Mouse (Mus musculus) urinary bladder, postnatal 36 days (tissue): ENCODE results near the gene Gm28230.
A peak's percentile ranks its signal among the peaks of the same experiment; 100 is the strongest.

Experiments
- DNase-seq, 2 experiments: peaks; one replicate each; pipeline ENCODE4 v3.0.0; 2022; ENCODE audit warnings: low spot score in 2 of 2, mixed read lengths in 1 of 2

Gene Gm28230

DNA sequence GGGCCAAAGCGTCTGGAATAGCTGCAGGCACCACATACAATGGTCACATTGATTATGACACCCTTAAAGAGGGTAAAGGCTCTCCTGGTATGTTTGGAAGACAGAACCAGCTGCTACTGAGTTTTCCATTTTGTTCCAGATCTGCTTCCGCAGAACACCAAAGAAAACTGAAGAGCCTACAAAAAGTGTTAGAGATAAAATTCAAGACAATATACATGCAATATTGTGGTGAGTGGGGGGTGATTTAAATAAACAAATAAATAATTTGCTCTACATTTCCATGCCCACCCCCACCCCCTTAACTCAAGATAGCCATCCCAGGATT lies 12.9 kb downstream of the Gm28230 start:
- DNase-seq = no peak

DNA sequence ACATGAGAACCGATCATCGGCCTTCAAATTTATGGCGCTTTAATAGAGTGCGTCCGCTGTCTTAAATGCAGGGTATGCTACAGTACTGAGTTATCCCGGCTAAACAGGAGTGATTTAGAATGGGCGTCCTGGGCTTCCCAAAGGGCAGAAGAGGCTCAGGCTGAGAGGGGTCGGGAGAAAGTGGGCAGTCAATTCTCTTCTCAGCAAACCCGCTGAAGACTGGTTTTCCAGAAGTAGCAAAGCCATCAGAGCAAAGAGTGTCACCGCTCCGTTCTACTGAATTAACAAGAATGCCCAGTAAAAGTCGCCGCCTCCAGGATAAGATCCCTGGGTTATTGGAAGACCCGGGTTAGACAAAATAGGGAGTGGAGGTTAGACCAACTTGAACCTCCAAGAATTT lies 13.3 kb downstream of the Gm28230 start:
- DNase-seq = no peak

DNA sequence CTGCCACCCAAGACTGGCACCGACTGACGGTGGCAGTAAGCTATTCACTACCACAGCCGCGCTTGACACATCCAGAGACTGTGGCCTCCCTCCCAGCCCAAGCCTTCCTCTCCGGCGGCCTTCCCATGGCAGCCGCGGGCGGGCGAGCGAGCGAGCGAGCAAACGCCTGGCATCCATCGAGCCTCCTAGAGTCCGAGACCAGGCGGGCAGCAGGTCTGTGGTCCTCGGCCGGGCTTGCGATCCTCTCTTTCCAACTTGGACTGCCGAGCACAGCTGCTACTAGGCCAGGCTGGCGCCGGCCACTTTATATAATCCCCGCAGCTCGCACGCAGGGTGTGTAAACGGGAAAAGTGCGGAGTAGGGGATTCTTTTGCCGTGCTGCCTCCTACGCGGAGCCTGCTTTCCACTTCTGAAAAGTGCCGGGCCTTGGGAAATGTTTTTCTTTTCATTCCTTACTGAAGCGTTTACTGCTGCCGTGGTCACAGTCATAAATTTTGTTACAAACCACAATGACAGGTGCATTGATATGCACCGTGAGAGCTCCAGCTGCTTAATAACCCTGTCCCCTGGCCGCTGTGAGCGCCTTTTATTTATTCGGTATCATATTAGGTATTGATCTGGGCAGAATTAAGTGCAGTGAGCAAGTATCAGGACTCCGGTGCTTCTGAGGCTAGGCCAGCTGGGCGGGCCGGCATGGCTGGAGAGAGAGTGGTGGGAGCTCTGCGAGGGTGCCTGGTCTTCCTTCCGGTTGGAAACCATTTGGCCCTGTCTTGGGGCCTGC lies 14.0 kb downstream of the Gm28230 start:
- DNase-seq = no peak

DNA sequence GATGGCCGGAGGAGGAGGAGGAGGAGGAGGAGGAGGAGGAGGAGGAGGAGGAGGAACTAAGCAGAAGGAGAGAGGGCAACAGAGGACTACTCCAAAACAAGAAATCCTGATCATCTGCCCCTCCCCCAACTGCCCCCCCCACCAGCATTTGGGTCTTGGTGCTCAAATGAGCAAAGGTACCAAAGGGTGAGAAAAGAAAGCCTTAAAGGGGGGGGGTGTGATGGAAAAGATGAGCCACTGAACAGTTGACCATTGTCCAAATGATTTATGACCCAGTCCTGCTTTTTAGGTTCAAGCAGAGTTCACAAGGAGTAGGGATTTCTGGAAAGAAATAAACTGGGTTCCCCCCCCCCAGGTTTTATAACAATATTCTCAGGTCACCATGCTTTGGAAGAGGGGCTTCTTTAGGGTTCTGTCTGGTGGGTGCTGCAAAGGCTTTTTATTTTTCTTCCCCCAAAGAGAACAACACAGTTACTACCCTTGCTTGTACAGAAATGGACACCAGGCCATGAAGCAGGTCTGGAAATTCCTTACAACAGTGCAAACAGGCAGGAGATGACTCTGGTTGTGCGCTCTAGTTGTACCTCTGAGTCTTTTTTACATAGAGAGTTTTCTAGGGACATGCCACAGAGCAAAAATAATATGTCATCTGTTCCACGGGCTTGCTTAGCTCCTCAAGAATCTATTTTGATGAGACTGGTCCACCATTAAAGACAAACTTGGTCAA lies 14.9 kb downstream of the Gm28230 start:
- DNase-seq = no peak

DNA sequence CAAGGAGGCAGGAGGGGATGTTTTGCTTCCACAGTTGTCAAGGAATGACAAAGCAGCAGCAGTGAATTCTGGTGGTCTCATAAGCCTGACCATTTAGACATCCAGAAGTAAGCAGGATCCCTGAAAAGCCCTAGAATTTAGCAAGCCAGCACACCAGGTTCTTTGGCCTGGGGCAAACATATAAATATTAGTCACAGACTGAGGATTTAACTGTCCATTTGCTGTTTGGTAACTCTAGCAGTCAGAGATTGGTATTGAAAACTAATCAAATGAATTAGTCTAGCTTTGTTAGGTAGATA lies 15.4 kb downstream of the Gm28230 start:
- DNase-seq = no peak

DNA sequence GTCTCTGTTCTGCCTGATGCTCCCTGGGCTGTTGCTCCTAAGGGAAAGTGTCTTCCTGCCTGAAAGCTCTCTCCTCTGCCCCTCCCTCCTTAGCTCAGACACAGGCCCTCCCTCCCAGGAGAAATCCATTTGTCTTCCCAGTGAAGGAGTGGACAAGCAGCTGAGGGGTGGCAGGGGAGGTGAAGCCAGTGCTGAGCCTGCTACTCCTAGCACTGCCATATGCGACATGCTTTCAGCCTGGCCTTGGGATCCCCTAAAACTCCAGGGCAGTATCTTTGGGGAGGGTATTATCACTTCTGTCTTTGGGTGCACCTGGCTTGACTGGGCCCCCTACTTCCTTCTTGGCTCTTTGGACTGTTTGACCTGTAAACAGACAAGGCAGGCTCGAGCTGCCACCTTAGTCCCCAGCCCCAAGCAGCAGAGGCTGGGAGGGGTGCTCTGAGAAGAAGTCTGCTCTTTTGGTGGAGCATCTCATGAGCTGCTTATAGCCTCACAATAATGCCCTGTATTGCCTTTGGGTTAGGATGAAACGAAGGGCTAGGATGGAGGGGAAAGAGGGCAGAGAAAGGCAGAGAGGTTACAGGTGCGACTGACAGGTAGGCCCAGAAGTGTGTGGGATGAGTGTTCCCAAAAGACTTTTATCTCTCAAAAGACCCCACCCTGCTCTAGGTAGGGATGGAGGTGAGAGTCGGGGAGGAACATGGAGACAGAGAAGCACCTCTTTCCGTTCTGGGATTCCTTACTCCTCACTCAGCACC lies 19.2 kb downstream of the Gm28230 start:
- DNase-seq = no peak

DNA sequence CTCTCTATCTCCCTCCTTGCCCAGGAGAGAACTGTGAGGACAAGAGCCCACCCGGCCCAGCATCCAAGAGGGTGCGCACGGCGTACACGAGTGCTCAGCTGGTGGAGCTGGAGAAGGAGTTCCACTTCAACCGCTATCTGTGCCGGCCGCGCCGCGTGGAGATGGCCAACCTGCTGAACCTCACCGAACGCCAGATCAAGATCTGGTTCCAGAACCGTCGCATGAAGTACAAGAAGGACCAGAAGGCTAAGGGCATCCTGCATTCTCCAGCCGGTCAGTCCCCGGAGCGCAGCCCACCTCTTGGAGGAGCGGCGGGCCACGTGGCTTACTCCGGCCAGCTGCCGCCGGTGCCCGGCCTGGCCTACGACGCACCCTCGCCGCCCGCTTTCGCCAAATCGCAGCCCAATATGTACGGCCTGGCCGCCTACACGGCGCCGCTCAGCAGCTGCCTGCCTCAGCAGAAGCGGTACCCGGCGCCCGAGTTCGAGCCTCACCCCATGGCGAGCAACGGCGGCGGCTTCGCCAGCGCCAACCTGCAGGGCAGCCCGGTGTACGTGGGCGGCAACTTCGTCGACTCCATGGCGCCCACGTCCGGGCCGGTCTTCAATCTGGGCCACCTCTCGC lies 19.9 kb downstream of the Gm28230 start:
- DNase-seq = no peak

DNA sequence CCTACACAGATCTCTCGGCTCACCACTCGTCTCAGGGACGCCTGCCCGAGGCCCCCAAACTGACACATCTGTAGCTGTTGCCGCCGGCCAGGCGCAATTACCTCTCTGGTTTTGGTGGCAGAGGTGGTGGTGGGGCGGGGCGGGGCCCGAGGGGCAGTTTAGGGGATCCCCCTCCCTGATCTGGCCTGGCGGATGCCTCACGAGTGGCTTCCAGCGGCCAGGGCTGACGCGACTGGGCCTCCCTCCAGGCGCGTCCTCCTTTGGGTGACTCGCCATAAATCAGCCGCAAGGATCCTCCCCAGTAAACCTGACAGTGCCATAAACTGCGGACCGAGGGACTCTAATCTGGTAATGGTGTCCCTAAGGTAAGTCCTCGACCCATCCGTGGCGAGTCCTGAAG lies 20.5 kb downstream of the Gm28230 start:
- no peak for DNase-seq

DNA sequence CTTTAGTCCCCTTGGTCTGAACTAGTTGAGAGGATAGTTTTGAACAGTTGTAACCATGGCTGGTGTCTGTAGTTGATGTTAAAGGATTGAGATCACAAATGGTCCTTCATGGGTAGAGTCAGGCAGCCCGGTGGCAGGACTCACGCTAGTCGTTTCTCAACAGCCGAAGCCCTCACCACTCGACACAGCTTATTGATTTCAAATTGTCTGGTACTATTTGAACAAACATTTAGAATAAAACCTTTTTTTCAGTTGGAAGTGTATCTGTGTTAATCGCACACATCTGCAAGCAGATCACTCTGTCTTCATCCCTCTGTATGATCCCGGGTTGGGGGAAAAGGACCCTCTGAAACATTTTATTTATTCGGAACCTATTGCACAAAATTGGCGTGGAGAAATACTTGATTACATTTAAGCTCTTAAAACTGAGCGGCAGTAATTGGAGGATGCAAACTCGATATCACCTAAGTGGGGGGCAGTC lies 21.2 kb downstream of the Gm28230 start:
- no peak for DNase-seq

DNA sequence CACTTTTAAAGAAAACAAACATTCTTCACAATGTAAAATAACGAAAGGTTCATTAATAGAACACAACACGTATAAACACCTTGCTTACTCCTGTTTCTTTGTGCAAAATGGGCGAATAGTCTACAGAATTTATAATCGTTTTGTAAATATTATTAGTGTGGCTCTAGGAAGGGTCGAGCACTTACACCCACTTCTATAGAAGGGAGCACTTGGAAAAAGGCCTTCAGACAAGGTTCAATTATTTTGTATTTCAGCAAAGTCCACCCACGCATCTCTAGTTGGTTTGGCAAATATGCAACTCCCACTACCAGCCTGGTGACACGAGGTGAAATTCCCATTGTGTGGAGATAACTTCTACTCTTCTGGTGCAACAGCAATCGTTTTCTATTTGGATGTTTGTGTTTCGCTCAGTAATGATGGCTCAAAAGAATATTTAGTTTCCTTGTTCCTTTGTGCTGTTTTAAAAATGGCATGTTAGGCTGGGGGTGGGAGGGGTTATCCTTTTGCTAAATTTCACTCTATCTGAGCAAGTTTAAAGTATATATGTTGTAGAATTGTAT lies 22.0 kb downstream of the Gm28230 start:
- DNase-seq = no peak

DNA sequence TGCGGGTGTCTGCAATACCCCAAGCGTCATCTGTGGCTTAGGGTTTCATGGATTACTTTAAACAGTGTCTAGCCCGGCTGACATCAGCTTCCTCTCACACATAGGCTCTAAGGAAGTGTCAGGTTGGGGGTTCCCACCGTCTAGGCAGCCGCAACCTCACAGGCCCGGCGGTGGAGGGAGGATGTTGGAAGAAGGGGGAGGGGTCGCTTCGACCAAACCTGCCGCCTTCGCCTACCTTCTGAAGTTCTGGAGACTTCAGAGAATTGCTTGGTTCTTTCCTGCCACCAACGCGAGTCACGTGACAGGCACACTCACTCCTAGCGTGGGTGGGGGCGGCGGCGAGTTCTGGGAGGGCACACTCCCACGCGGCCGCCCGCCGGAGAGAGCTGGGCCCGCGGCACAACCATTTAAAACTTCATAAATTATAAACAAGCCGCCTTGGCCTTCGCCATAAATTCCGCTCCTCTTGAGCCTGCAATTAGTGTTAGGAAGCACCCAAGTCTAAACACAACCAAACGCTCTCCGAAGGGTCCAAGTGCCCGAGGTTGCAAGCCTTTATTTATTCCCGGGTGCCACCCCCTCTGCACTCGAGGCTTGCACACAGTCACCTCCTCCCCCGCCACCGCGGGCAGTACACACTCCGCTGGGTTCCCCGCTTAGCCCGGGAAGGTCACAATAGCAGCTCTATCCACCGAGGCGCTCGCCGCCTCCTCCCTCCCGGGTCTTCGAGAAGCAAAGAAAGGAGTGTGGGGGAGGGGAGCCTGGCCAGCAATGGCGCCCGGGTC lies 23.0 kb downstream of the Gm28230 start:
- no peak for DNase-seq

DNA sequence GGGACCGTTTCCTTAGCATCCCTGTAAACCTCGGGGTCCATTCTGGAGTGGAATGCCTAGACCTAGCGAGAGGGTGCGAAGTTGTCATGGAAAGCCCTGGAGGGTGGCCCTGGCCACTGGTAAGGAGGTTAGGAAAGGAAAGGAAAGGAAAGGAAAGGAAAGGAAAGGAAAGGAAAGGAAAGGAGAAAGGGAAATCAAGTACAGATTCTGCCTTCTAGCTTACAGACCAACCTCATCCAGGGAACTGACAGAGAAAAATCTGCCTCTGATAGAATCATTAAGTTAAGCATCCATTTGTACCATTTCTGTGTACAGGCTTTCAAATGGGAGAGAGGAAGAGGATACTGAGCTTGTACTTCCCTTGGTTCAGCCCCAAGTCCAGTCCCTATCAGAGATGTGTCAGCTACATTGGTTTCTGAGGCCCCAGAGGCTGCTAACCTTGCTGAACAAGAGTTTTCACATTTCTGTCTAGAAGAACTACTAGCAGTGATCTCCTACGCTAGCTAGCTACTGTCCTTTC lies 24.3 kb downstream of the Gm28230 start:
- no peak for DNase-seq

DNA sequence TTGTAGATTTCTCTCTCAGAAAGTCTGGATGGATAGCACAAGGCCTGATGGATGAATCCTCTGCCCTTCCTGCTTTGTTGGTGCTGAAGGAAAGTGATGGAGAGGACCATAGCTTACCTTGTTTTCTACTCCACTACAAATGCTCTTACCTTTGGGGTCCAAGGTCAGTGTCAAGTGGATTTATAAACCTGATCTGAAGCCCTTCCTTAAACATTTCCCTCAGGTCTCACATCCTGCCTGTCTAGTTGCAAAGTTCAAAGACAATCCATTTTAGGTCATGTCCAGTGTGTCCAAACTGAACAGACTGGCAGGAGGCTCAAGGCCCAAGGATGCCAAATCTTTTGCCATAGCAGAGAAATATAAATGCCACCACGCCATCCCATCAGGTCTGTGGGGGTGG lies 25.3 kb downstream of the Gm28230 start:
- no peak for DNase-seq

DNA sequence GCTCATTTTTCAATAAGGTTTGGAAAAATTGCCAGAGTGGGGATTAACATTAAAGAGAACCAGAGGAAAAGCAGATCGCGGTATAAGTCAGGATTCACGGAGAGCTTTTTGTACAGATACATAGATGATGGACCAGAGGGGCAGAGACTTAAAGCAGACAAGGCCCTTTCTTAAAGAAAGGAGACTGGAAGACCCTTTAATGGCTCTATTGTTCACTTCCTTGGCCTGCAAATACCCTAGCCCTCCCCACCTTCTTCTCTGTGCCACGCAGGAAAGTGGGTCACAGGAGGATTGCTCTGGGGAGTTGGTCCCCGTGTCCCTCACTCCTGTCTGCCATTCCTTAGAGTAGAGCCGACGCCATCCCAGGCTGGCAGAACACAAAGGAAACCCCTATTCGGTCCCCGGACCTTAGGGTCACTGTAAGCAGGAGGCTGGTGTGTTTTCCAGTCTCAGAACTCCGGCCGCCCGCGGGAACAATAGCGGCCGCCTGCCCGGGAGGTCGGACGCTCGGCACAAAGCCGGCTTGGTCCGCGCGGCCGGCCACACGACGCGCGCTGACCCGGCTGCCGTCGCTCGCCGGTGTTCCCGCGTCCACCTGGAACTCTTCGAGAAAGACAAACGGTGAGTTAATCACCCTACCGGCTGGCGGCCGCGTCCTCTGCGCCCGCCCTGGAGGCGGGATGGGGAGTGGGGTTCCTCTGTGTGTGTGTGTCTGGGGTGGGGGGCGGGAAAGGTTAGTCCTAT lies 26.1 kb downstream of the Gm28230 start:
- DNase-seq = no peak

DNA sequence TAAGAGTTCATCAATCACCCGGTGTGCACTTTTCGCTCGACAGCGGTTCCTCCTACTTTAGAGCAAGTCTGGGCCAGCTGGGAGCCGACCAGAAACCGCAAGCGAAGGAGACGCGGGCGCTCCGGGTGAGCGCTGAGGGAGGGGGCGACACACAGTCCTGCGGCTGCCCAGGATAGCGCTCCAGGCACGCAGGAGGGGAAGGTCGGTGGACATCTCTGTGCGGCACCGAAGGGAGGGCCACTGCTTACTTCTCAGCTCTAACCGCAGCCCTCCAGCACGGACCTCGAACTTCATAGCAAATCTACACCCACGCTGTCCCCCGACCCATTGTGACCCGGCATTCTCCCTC lies 26.6 kb downstream of the Gm28230 start:
- no peak for DNase-seq

DNA sequence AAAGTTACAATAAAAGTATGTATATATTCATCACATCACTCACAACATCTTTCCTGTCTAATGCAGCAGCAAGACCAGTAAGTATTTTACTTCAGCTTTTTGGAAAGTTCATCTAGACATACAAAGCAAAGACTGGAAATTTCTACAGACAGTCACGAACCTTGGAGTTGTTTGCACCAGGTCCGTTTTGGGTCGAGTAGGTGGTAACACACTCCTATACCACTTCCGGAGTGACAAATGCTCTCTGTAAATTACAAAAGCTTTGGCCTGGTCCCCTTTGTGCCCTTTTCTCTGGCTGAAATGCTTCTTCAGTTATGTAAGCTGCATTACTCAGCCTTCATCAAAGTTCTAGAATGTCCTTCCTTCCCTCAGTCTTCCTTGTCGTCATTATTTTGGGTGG lies 27.2 kb downstream of the Gm28230 start:
- no peak for DNase-seq

DNA sequence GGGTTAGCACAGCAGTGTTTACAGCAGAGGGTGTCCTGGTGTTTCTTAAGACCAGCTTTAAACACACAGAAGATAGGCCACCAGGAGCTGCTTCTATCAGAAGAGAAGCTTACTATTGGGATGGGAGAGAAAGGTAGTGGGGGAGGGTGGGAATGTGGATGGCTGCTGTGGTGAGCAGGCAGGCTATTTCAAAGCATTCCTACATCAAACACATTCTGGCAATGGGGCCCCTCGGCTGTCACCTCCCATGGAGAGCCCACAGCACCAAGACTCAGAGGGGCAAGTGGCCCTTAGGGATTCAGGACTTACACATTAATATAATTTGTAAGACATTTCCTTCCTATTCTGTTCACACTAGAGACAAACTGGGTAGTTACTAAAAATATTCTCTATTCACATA lies 33.6 kb downstream of the Gm28230 start:
- DNase-seq = no peak

DNA sequence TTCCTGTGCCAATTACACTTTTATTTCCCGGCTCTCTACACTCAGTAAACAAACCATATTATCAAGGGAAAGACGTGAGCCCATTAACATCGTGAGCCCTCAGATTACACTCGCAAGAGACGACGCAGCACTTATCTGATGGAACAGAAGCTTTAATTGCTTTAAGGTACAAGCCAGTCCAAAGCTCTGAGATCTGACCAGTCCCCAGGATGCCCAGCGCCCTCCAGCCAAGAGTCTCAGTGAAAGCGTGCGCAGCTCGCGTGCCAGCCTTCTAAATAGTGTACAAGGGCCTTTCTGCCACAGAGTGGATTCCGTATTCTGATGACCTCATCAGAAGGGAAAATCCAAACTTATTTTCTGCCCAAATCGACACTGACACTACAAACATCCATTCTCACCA lies 35.4 kb downstream of the Gm28230 start:
- no peak for DNase-seq

DNA sequence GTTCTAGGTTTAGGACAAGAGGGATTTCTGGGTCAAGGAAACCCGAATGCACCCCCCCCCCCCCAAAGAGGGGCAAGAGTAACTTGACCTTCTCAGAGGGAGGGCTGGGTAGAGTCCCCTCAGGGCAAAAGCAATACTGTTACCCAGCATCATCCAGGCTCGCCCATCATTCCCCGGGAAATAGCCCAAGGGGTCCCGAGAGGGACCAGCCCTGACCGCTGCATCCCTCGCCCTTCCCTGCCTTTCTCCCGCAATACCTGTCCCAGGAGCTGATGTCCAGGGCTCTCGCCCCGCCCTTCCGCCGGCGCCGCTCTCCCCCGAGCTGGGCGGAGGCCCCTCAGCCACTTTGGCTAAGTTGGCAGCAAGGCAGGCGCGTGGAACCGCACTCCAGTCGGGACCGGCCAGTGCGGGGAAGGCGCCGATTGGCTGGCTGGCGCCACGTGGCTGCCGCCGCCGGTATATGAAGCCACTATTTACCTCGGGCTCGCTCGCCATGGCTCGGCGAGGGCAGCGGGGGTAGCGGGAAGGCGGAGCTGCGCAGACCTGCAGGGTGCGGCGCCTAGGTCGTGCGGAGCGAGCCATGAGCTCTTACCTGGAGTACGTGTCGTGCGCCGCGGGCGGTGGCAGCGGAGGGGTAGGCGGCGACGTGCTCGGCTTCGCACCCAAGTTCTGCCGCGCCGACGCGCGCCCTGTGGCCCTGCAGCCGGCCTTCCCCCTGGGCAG lies 36.2 kb downstream of the Gm28230 start, which contains the start of gene Hoxd1:
TSS of gene Hoxd1 (plus strand) at position 459 of the 723 bp plus-strand sequence.
- DNase-seq = peak in 1 of 2 experiments; percentile 18
